Mouse (Mus musculus) thymus, postnatal 10 days (tissue): ENCODE data around the gene Slc10a6.

Source experiments
- DNase-seq, 2 experiments: peaks; one replicate each; pipeline ENCODE4 v3.0.0; 2021; ENCODE audit warnings: low spot score in 2 of 2

Gene Slc10a6

DNA sequence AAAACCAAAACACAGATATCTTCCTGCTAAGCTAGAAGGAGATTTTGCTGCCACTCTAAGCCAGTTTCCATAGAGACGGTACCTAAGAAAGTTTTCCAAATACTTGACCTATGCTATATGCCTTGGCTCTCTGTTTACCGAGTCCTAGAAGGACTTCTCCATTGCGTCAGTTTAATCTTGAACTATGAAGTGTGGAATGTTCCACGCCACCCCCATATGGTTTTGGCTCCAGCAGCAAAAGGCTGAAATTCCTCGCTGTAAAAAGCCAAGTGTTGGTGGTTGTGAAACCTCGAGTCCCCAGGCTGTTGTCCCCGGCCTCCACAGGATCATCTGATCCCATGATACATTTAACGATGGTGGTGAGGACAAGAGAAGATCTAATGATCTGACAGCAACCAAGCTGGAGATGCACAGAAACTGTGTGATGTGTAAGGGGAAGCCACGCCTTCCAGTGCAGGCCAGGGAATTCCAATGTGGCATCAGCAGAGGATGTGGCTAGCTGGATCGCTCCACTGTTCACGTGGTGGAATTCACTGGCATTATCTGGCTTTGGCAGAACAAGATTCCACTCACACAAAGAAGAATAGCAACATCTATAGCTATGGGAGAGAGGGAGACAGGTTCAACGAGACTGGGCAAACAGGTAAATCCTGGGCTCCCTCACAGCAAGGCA, 8.8 kb downstream of the Slc10a6 start:
- DNase-seq, result no peak

GRCm38 (mm10) chr5:103617191-103617590, 12.0 kb downstream of the Slc10a6 start:
- no peak for DNase-seq

DNA sequence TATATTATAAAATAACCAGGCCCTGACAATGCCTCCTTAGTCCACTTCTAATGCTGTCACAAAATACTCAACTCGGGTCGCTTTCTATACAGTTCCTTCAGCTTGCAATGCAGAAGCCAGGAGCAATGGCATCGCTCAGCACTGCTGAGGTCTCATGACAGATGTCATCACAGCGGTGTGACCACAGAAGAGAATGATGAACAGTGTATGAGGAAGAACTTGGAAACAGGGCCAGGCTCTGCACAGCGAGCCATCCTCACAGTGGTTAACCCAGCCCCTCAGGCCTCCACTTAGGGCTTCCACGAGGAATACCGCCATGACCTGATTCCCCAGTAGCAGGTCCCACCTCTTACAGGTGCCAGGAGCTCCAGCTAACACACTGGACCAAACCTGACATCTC, 14.8 kb downstream of the Slc10a6 start:
- no peak for DNase-seq

DNA sequence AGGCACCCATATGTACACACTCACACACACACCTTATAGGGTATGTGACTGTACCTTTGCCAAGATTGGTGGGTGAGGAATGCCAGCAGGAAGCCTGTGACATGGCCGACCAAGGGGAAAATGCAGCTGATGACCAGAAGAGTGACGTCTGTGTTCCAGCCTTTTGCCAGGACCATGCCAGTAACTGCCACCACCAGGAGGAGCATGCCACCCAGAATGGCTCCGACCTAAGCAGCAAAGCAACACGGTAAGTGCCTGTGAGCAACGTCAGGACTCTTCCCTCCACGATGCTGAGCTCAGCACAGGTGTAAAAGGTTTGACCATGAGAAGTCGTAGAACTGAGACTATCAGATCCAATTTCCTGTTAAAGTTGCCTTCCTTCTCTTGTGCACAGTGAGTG, 16.9 kb downstream of the Slc10a6 start:
- no peak for DNase-seq

- DNase-seq, result no peak
Observed at GRCm38 (mm10) chr5:103610856-103611472, 18.2 kb downstream of the Slc10a6 start.

GRCm38 (mm10) chr5:103610148-103610547, 19.1 kb downstream of the Slc10a6 start:
- no peak for DNase-seq

DNA sequence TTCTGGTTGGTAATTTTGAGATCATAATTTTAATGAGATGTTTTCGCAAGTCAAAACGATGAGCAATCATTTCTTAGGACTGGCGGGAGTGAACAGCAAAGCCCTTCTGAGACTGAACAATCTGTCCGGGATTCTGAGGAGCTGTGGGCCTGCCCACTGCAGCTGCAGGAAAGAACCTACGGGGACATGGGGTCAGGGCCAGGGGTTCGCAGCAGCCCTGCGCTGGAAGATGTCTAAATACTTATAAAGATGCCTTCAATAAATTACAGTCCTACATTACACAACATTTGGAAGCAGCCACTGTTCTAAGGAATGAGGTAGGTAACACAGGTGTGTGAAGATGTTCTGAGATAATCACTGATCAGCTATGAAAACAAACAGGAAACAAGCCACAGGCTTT, 23.5 kb downstream of the Slc10a6 start:
- no peak for DNase-seq

GRCm38 (mm10) chr5:103603115-103603893, 25.9 kb downstream of the Slc10a6 start:
- no peak for DNase-seq

GRCm38 (mm10) chr5:103598881-103599280, 30.3 kb downstream of the Slc10a6 start:
- DNase-seq, result no peak

DNA sequence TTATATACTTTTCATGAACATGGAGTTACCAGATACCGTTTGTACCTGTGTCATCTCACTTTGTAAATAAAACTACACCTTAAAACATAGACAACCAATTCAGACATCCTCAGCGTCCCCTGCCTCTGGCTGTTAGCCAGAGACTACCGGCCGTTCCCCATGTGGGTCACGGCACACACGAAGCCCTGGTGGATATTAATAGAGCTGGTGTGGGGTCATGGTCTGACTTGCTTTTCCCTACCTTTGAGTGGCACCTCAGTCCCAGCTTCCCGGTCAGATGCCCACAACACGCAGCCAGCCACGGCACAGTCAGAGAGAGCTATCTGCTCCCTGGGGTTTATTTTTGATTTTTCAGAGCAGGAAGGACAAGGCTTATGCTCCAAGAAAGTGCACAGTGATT, 30.9 kb downstream of the Slc10a6 start:
- DNase-seq, result no peak

DNA sequence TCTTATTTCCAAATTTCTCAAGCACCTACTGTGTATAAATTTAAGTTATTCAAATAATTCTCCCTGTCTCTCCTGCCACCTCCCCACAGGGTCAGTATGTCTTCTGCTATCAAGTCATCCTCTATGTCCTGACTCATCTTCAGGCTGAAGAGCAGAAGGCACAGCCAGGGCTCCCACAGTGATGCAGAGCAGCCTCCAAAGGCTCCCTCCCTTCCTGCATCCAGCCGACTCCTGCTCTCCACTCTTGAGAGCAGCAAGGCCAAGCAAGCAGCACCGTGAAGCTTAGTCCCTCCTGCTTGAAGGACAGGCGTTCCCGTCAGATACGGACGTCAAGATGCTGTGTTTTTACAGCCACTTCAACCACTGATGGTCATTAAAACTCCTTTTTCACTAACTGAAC, 31.6 kb downstream of the Slc10a6 start:
- DNase-seq, result no peak

GRCm38 (mm10) chr5:103596467-103597146, 32.6 kb downstream of the Slc10a6 start:
- no peak for DNase-seq

DNA sequence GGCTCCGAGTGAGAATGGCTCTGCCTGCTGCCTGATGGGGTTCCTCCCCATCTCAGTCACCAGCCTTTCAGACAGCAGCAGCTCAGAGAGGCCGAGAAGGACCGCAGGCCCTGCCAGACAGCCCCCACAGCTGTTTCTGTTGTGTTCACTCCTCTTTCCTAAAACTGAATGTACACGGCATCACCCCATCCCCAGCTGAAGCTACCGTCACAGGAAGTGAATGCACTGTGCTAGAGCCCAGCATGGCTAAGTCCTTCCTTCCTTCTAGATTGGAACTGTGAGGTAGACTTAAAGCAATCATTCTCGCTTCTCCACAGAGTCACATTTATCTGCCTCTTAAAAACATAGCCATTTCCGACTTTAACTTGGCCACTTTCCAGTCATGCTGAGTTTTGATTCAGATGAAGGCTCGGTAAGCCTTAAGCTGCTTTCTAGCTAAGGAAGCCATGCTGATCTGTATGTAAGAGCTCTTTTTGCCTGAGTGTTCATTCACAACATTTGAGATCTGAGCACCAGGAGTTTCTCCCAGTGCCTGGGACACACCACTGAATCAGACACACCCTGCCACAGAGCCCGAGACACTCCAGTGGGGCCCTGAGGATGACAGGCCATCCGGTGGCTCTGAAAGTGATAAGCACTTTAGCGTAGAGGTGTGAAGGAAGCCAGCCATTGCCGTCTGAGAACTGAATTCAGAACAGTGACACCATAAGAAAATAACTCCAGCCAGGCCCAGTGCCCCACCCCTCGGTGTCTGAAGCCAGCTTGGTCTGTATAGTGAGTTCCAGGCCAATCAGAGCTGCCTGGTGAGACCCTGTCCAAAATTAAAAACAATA, 33.6 kb downstream of the Slc10a6 start:
- DNase-seq, result no peak

DNA sequence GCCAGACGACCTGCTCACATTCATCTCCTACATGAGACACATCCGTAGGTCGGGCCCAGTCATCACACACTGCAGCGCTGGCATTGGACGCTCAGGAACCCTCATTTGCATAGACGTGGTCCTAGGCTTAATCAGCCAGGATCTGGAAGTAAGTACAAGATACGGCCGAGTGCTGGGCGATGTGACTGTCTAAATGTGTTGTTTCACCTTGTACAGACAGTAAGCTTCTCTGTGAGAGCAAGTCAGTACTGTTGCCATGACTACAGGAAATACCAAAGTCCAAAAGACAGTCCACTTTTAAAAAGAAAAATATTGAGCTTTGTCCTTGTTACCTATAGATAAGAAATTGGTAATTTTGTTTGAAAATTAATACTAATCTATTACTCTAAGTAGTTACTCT, 35.6 kb downstream of the Slc10a6 start:
- no peak for DNase-seq

DNA sequence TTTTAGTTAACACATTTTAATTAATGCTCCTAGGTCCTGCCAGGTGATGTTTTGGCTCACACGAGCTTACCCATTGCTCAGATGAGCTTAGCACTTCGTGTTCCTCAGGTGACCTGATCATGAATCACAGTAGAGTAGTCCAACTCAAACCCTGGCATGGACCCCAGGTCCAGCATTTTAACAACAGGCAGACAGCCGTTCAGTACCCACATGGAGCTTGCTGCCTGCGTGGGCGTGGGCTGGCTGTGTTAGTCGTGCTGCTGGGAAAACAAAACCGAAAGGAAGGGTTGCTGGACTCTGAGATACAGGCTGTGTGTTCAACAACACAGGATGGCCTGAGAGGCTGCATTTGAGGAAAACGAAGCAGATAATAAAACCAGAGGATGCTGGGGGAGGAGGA, 36.5 kb downstream of the Slc10a6 start:
- DNase-seq, result no peak

DNA sequence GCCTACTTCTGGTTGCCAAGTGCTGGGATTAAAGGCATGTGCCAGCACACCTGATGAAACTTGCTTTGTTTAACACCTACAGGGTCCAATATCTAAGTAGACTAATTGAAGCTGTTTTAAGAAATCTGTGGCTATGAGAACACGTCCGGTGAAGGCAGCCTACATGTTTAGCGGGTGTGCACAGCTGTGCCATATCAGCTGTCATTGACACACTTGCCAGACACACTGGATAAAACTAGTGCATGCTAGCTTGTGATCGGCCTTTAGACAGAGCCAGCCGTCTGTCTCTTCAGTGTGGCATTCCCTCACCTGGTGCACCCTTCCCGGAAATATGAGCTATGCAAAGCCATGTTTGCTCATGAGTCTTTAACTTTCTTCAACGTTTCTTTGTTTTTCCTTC, 37.4 kb downstream of the Slc10a6 start:
- no peak for DNase-seq

DNA sequence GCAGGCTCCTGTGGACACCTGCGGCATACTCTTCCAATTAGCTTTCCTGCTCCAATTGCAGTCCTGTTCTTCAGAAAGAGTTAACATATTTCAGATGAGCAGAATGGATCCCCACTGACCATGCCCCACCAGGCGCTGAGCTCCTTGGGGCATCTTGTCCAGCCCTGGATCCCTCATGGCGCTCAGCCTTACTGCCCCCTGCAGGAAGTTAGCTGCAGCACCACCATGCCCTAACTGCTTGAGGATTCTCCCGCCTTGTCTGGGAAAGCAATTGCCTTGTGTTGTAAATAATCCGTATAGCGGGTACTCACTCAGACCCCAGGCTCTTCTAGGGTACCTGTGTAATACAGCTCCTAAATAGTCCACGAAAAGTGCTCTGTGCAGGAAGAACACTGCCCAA, 42.0 kb downstream of the Slc10a6 start:
- no peak for DNase-seq

GRCm38 (mm10) chr5:103579680-103580420, 49.4 kb downstream of the Slc10a6 start:
- no peak for DNase-seq

DNA sequence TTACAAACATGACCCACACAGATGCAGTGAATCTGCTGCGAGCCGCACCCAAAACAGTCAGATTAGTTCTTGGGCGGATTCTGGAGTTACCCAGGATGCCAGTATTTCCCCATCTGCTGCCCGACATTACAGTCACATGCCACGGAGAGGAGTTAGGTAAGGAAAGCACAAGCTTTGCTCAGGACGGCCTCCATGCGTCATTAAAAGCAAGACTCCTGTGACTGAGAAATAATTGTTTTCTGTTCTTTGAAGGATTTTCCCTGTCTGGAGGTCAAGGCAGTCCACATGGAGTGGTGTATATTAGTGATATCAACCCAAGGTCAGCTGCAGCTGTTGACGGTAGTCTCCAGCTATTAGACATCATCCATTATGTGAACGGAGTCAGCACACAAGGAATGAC, 59.8 kb downstream of the Slc10a6 start:
- no peak for DNase-seq

DNA sequence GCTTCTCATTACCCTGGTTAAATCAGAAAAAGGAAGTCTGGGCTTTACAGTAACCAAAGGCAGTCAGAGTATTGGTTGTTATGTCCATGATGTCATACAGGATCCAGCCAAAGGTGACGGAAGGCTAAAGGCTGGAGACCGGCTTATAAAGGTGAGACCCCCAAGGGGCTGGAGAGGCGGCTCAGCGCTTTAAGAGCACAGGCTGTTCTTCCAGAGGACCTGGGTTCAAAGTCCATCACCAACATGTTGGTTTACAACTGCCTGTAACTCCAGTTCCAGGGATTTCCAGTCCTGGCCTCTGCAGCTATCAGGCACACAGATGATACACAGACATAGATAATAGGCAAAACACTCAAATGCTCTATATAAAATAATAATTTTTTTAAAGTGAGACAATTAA, 61.2 kb downstream of the Slc10a6 start:
- DNase-seq, result no peak

DNA sequence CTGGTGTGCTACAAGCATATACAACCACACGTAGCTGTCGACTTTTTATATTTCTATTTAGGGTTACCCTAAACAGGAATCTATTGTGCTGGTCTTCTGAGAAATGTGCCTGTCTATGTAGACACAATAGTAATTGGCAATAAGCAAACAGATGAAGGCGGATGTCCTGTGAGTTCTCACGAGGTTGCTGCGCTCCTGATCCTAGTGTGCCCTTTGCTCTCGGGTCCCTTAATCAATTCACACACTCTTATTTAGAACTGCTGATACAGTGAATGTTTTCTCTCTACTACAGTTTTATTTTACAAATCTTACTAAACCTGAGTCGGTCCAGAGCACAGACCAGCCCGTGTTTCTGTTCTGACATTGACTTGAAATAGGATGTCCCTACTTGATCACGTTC, 68.7 kb downstream of the Slc10a6 start:
- DNase-seq, result no peak
